Mouse (Mus musculus): ENCODE measurements around the gene Slc25a41.

GRCm38 (mm10) chr17:57020960-57021359, 20.5 kb downstream of the Slc25a41 start:
- TF ChIP-seq CTCF (IDR thresholded peaks at IDR 0.05; ENCODE audit: control insufficient read depth, insufficient read depth, low read length): no peak
- TF ChIP-seq POLR2A (IDR thresholded peaks at IDR 0.05; ENCODE audit: borderline replicate concordance, control insufficient read depth, low read depth, low read length): no peak
